ENCODE assay signal across 8 mouse cellular contexts in genomic region chr7:45134544-45135026, GRCm38 (mm10). TPM values are rescaled to one million over a fixed set of nuclear protein-coding genes. Genes with fewer than 3 reads are reported as not detected.
DNase-seq lines count a peak whose midpoint lies in the region; ATAC-seq and TF ChIP-seq lines count a peak whose summit lies in the region.

No protein-coding gene starts in this region.

- no peak for ATAC-seq in limb, embryonic 14.5 days (ENCODE audit: low FRiP score, low read depth)
- no peak for ATAC-seq in midbrain, postnatal 0 days (ENCODE audit: low FRiP score)

- H3K9ac ChIP-seq in limb, embryonic 14.5 days (ENCODE audit: low read depth, low read length, severe bottlenecking) = no peak overlapping the region
- H3K9ac ChIP-seq in midbrain, postnatal 0 days (replicated peaks; ENCODE audit: low read length, poor library complexity, severe bottlenecking) = no peak overlapping the region

- TF ChIP-seq CTCF in small intestine, adult 2 months (IDR thresholded peaks at IDR 0.05; ENCODE audit: extremely low read depth, insufficient read length, insufficient replicate concordance, low read depth, low read length) = no peak
- no peak for TF ChIP-seq CTCF in midbrain, postnatal 0 days (IDR thresholded peaks at IDR 0.05)

- H3K4me1 ChIP-seq in limb, embryonic 14.5 days (ENCODE audit: control insufficient read depth, insufficient read depth, low read length) = peaks cover 2% of the 10 kb centered on the region; the same call in 1 of the 2 replicates
- H3K4me1 ChIP-seq in small intestine, adult 2 months (ENCODE audit: control insufficient read depth, insufficient read depth, insufficient read length, low read length) = 0 out of 2 replicates have a peak, but pooled peaks cover 4% of the 10 kb centered on the region
- H3K4me1 ChIP-seq in midbrain, postnatal 0 days (ENCODE audit: insufficient read depth, low read length) = 0 out of 2 replicates have a peak, but pooled peaks cover 3% of the 10 kb centered on the region

- 10% methylated on average over 12 of the region's 12 CpGs for WGBS in limb, embryonic 14.5 days
- WGBS in small intestine, adult 2 months = 29% methylated on average over 12 of the region's 12 CpGs
- 9% methylated on average over 11 of the region's 12 CpGs for WGBS in midbrain, postnatal 0 days

- H3K4me3 ChIP-seq in limb, embryonic 14.5 days (replicated peaks; ENCODE audit: low read length) = no peak overlapping the region
- H3K4me3 ChIP-seq in small intestine, adult 2 months (ENCODE audit: low read depth, low read length) = peak overlapping the region; percentile 12
- H3K4me3 ChIP-seq in midbrain, postnatal 0 days (ENCODE audit: low read depth, low read length) = no peak overlapping the region

- H3K27ac ChIP-seq in limb, embryonic 14.5 days (replicated peaks; ENCODE audit: low read depth, low read length) = no peak overlapping the region
- H3K27ac ChIP-seq in small intestine, adult 2 months (ENCODE audit: insufficient read depth, low read depth, low read length) = no peak overlapping the region
- H3K27ac ChIP-seq in midbrain, postnatal 0 days (ENCODE audit: low read depth, low read length) = no peak overlapping the region

- no peak overlapping the region for H3K4me2 ChIP-seq in limb, embryonic 14.5 days (replicated peaks; ENCODE audit: low read depth, low read length, severe bottlenecking)
- no peak overlapping the region for H3K4me2 ChIP-seq in midbrain, postnatal 0 days (ENCODE audit: low read depth, low read length, poor library complexity, severe bottlenecking)

- TF ChIP-seq POLR2A in limb, embryonic 14.5 days (IDR thresholded peaks at IDR 0.05; ENCODE audit: borderline replicate concordance, extremely low read depth, insufficient read depth, insufficient read length) = no peak
- TF ChIP-seq POLR2A in small intestine, adult 2 months (IDR thresholded peaks at IDR 0.05; ENCODE audit: low read depth, low read length) = 0 out of 2 replicates have a peak, but pooled peaks have one; percentile 34

- no peaks in the 10 kb centered on the region for H3K36me3 ChIP-seq in limb, embryonic 14.5 days (ENCODE audit: control insufficient read depth, insufficient read depth, low read length)
- H3K36me3 ChIP-seq in small intestine, adult 2 months (ENCODE audit: control insufficient read depth, insufficient read depth, low read length) = no peaks in the 10 kb centered on the region
- H3K36me3 ChIP-seq in midbrain, postnatal 0 days (ENCODE audit: insufficient read depth, low read length) = no peaks in the 10 kb centered on the region

- peak; percentile 64 for DNase-seq in adrenal gland, postnatal 14 days
- no peak for DNase-seq in adrenal gland, postnatal 10 days
- peak; percentile 54 to 80 for DNase-seq in spleen, postnatal 10 days (ENCODE audit: low spot score in 2 of 2)
- no peak for DNase-seq in spleen, adult 12 weeks (ENCODE audit: low spot score)
- DNase-seq in limb, embryonic 14.5 days (ENCODE audit: low spot score) = peak; percentile 29
- DNase-seq in right cerebral cortex, postnatal 36 days (ENCODE audit: low spot score in 2 of 2) = no peak
- no peak for DNase-seq in midbrain, postnatal 0 days (ENCODE audit: low spot score)

- 0 out of 2 replicates have a peak, but pooled peaks cover 4% of the 10 kb centered on the region for H3K27me3 ChIP-seq in limb, embryonic 14.5 days (ENCODE audit: control insufficient read depth, insufficient read depth, low read length)
- H3K27me3 ChIP-seq in small intestine, adult 2 months (ENCODE audit: control insufficient read depth, insufficient read depth, low read length) = no peaks in the 10 kb centered on the region
- H3K27me3 ChIP-seq in midbrain, postnatal 0 days (ENCODE audit: insufficient read depth, low read length) = no peaks in the 10 kb centered on the region

- H3K9me3 ChIP-seq in limb, embryonic 14.5 days (ENCODE audit: control insufficient read depth, low read length) = no peaks in the 10 kb centered on the region
- no peaks in the 10 kb centered on the region for H3K9me3 ChIP-seq in midbrain, postnatal 0 days (ENCODE audit: low read length)

RNA-seq across cellular contexts. Expression of gene Gm45713, which starts 1.4 kb away (rescaled TPM):
- not detected in 2 replicates for total RNA-seq in adrenal gland, postnatal 14 days (2021)
- total RNA-seq in adrenal gland, postnatal 10 days (2021) = not detected
- 0.31 TPM in 1 of 2 replicates, not detected in the other for polyA plus RNA-seq in limb, embryonic 14.5 days (2012; rRNA removed)
- polyA plus RNA-seq in limb, embryonic 14.5 days (2014; fragmentation: Nextera tagmentation; extraction: Ambion mirVana) = 0.39 and 1.4 TPM in 2 replicates
- polyA plus RNA-seq in small intestine, adult 2 months (2012; rRNA removed) = 1.5 TPM in 1 of 2 replicates, not detected in the other
- total RNA-seq in midbrain, postnatal 0 days (2014; rRNA removed) = 2.0 TPM in 1 of 2 replicates, not detected in the other
- 0.39 TPM in 1 of 2 replicates, not detected in the other for polyA plus RNA-seq in midbrain, postnatal 0 days (2015; fragmentation: Nextera tagmentation; extraction: Ambion mirVana)

RNA-seq across cellular contexts. Expression of gene Flt3l, which starts 1.6 kb away (rescaled TPM):
- 13.3 and 25.0 TPM in 2 replicates for total RNA-seq in adrenal gland, postnatal 14 days (2021)
- 10 to 100 TPM in 1 of 2 experiments, 1 to 10 TPM in 1; 9.7 to 18.1 TPM for total RNA-seq in adrenal gland, postnatal 10 days (2021)
- polyA plus RNA-seq in limb, embryonic 14.5 days (2012; rRNA removed) = 12.4 and 18.6 TPM in 2 replicates
- polyA plus RNA-seq in limb, embryonic 14.5 days (2014; fragmentation: Nextera tagmentation; extraction: Ambion mirVana) = 2.2 and 3.3 TPM in 2 replicates
- polyA plus RNA-seq in small intestine, adult 2 months (2012; rRNA removed) = 22.1 and 45.8 TPM in 2 replicates
- total RNA-seq in midbrain, postnatal 0 days (2014; rRNA removed) = 3.4 and 7.8 TPM in 2 replicates
- 1.3 and 1.7 TPM in 2 replicates for polyA plus RNA-seq in midbrain, postnatal 0 days (2015; fragmentation: Nextera tagmentation; extraction: Ambion mirVana)

RNA-seq across cellular contexts. Expression of gene Rpl13a, which starts 6.0 kb away (rescaled TPM):
- total RNA-seq in adrenal gland, postnatal 14 days (2021) = 1,693 and 2,079 TPM in 2 replicates
- total RNA-seq in adrenal gland, postnatal 10 days (2021) = 1,000 to 10,000 TPM; 1,643 to 1,697 TPM
- polyA plus RNA-seq in limb, embryonic 14.5 days (2012; rRNA removed) = 3,691 and 3,912 TPM in 2 replicates
- polyA plus RNA-seq in limb, embryonic 14.5 days (2014; fragmentation: Nextera tagmentation; extraction: Ambion mirVana) = 1,718 and 1,777 TPM in 2 replicates
- polyA plus RNA-seq in small intestine, adult 2 months (2012; rRNA removed) = 1,193 and 1,266 TPM in 2 replicates
- total RNA-seq in midbrain, postnatal 0 days (2014; rRNA removed) = 1,048 and 1,621 TPM in 2 replicates
- polyA plus RNA-seq in midbrain, postnatal 0 days (2015; fragmentation: Nextera tagmentation; extraction: Ambion mirVana) = 667 and 701 TPM in 2 replicates

RNA-seq across cellular contexts. Expression of gene Rps11, which starts 10.3 kb away (rescaled TPM):
- 1,189 and 1,386 TPM in 2 replicates for total RNA-seq in adrenal gland, postnatal 14 days (2021)
- total RNA-seq in adrenal gland, postnatal 10 days (2021) = 1,000 to 10,000 TPM; 1,283 to 1,295 TPM
- 563 and 814 TPM in 2 replicates for polyA plus RNA-seq in limb, embryonic 14.5 days (2012; rRNA removed)
- polyA plus RNA-seq in limb, embryonic 14.5 days (2014; fragmentation: Nextera tagmentation; extraction: Ambion mirVana) = 1,719 and 1,751 TPM in 2 replicates
- 159 and 207 TPM in 2 replicates for polyA plus RNA-seq in small intestine, adult 2 months (2012; rRNA removed)
- total RNA-seq in midbrain, postnatal 0 days (2014; rRNA removed) = 1,069 and 1,136 TPM in 2 replicates
- polyA plus RNA-seq in midbrain, postnatal 0 days (2015; fragmentation: Nextera tagmentation; extraction: Ambion mirVana) = 671 and 697 TPM in 2 replicates

RNA-seq across cellular contexts. Expression of gene Pih1d1, which starts 19.5 kb away (rescaled TPM):
- total RNA-seq in adrenal gland, postnatal 14 days (2021) = 55.6 and 58.5 TPM in 2 replicates
- 10 to 100 TPM; 59.0 to 68.5 TPM for total RNA-seq in adrenal gland, postnatal 10 days (2021)
- 115 and 118 TPM in 2 replicates for polyA plus RNA-seq in limb, embryonic 14.5 days (2012; rRNA removed)
- polyA plus RNA-seq in limb, embryonic 14.5 days (2014; fragmentation: Nextera tagmentation; extraction: Ambion mirVana) = 86.4 and 87.3 TPM in 2 replicates
- polyA plus RNA-seq in small intestine, adult 2 months (2012; rRNA removed) = 25.3 and 48.5 TPM in 2 replicates
- total RNA-seq in midbrain, postnatal 0 days (2014; rRNA removed) = 104 and 124 TPM in 2 replicates
- 77.1 and 81.6 TPM in 2 replicates for polyA plus RNA-seq in midbrain, postnatal 0 days (2015; fragmentation: Nextera tagmentation; extraction: Ambion mirVana)

Comparison
In these comparisons a context has a peak if more than half of its experiments do, and no peak if none do; other contexts are left out.
1. DNase-seq: peak in adrenal gland, postnatal 14 days (single experiment), spleen, postnatal 10 days (2 of 2) and limb, embryonic 14.5 days (single experiment); none in adrenal gland, postnatal 10 days (single experiment), spleen, adult 12 weeks (single experiment), right cerebral cortex, postnatal 36 days (0 of 2) and midbrain, postnatal 0 days (single experiment).